11 mouse cellular contexts compared by ENCODE assay signal in genomic region chr4:141254234-141254633, GRCm38 (mm10). TPM values are rescaled to one million over a fixed set of nuclear protein-coding genes. Genes with fewer than 3 reads are reported as not detected.
A peak's percentile ranks its signal among the peaks of the same experiment; 100 is the strongest.
DNase-seq lines count a peak whose midpoint lies in the region; ATAC-seq and TF ChIP-seq lines count a peak whose summit lies in the region.
"Had no signal": no experiment of that assay in that cellular context is flagged by ENCODE, and none has a peak within 500 bp of the region (broad histone marks: within the 10 kb centered on the region; RNA-seq: fewer than 3 reads in every experiment).

No protein-coding gene starts in this region.

- H3K4me2 ChIP-seq in forebrain, embryonic 15.5 days (replicated peaks) = no peak overlapping the region
- no peak overlapping the region for H3K4me2 ChIP-seq in forebrain, embryonic 16.5 days (ENCODE audit: low read length)
- no peak overlapping the region for H3K4me2 ChIP-seq in embryonic facial prominence, embryonic 14.5 days (ENCODE audit: low read depth, low read length)
- H3K4me2 ChIP-seq: kidney, embryonic 15.5 days; liver, embryonic 15.5 days had no signal

- peaks cover 6% of the 10 kb centered on the region for H3K4me1 ChIP-seq in forebrain, embryonic 15.5 days
- 0 out of 2 replicates have a peak, but pooled peaks cover 2% of the 10 kb centered on the region for H3K4me1 ChIP-seq in forebrain, embryonic 16.5 days (replicated peaks; ENCODE audit: control insufficient read depth, insufficient read depth, low read length)
- no peaks in the 10 kb centered on the region for H3K4me1 ChIP-seq in embryonic facial prominence, embryonic 14.5 days (ENCODE audit: control insufficient read depth, insufficient read depth, low read length)
- H3K4me1 ChIP-seq in cerebellum, adult 2 months (ENCODE audit: control insufficient read depth, insufficient read depth, low read length) = peaks cover 7% of the 10 kb centered on the region
- H3K4me1 ChIP-seq: liver, embryonic 15.5 days had no signal

- no peak overlapping the region for H3K4me3 ChIP-seq in forebrain, embryonic 15.5 days
- no peak overlapping the region for H3K4me3 ChIP-seq in forebrain, embryonic 16.5 days (replicated peaks; ENCODE audit: low read length)
- no peak overlapping the region for H3K4me3 ChIP-seq in embryonic facial prominence, embryonic 14.5 days (ENCODE audit: low read depth, low read length)
- H3K4me3 ChIP-seq in cerebellum, adult 2 months (replicated peaks; ENCODE audit: insufficient read depth, low read depth, low read length) = no peak overlapping the region
- H3K4me3 ChIP-seq: kidney, embryonic 15.5 days; liver, embryonic 15.5 days had no signal

- TF ChIP-seq POLR2A in cerebellum, adult 2 months (IDR thresholded peaks at IDR 0.05; ENCODE audit: borderline replicate concordance, insufficient read depth, low read length) = no peak

- 60% methylated on average over 16 of the region's 16 CpGs for WGBS in forebrain, embryonic 15.5 days
- WGBS in forebrain, embryonic 16.5 days = 61% methylated on average over 16 of the region's 16 CpGs
- WGBS in embryonic facial prominence, embryonic 14.5 days = 59% methylated on average over 16 of the region's 16 CpGs
- WGBS in cerebellum, adult 2 months = 40% methylated on average over 16 of the region's 16 CpGs

- H3K9ac ChIP-seq in forebrain, embryonic 15.5 days (replicated peaks) = no peak overlapping the region
- no peak overlapping the region for H3K9ac ChIP-seq in forebrain, embryonic 16.5 days (replicated peaks; ENCODE audit: low read depth, low read length)
- no peak overlapping the region for H3K9ac ChIP-seq in embryonic facial prominence, embryonic 14.5 days (ENCODE audit: low read depth, low read length)
- H3K9ac ChIP-seq: kidney, embryonic 15.5 days; liver, embryonic 15.5 days had no signal

- DNase-seq in left cerebral cortex, postnatal 25 days (ENCODE audit: low spot score in 2 of 2) = peak; percentile 21
- no peak for DNase-seq in left cerebral cortex, postnatal 14 days (ENCODE audit: low spot score in 2 of 2)
- peak; percentile 72 for DNase-seq in embryonic facial prominence, embryonic 14.5 days (ENCODE audit: low spot score)
- DNase-seq in lung, postnatal 4 days = peak; percentile 58 to 88
- no peak for DNase-seq in cerebellum, adult 2 months
- no peak for DNase-seq in left cerebral cortex, adult 11 months (ENCODE audit: low spot score)
- DNase-seq: cerebellum, adult 8-10 months had no signal

- no peaks in the 10 kb centered on the region for H3K9me3 ChIP-seq in forebrain, embryonic 15.5 days
- H3K9me3 ChIP-seq in forebrain, embryonic 16.5 days (ENCODE audit: control insufficient read depth, low read length) = no peaks in the 10 kb centered on the region
- no peaks in the 10 kb centered on the region for H3K9me3 ChIP-seq in embryonic facial prominence, embryonic 14.5 days (ENCODE audit: control insufficient read depth, low read length)
- H3K9me3 ChIP-seq: kidney, embryonic 15.5 days; liver, embryonic 15.5 days had no signal

- intact Hi-C loops in left cerebral cortex, postnatal 25 days (cut with DNase I) = no loop called here
- intact Hi-C loops in left cerebral cortex, postnatal 14 days (cut with DNase I) = no loop called here

- H3K27me3 ChIP-seq in forebrain, embryonic 15.5 days = peaks cover 8% of the 10 kb centered on the region; the same call in 1 of the 2 replicates
- peaks cover 3% of the 10 kb centered on the region for H3K27me3 ChIP-seq in forebrain, embryonic 16.5 days (replicated peaks; ENCODE audit: control insufficient read depth, insufficient read depth, low read length)
- H3K27me3 ChIP-seq in embryonic facial prominence, embryonic 14.5 days (replicated peaks; ENCODE audit: control insufficient read depth, insufficient read depth, low read length) = peaks cover 10% of the 10 kb centered on the region
- H3K27me3 ChIP-seq in cerebellum, adult 2 months (ENCODE audit: control insufficient read depth, insufficient read depth, low read length) = no peaks in the 10 kb centered on the region

- no peaks in the 10 kb centered on the region for H3K36me3 ChIP-seq in forebrain, embryonic 15.5 days
- H3K36me3 ChIP-seq in forebrain, embryonic 16.5 days (ENCODE audit: control insufficient read depth, insufficient read depth) = no peaks in the 10 kb centered on the region
- H3K36me3 ChIP-seq in embryonic facial prominence, embryonic 14.5 days (ENCODE audit: control insufficient read depth, insufficient read depth, low read length) = peaks cover 19% of the 10 kb centered on the region; the same call in 1 of the 2 replicates
- H3K36me3 ChIP-seq: liver, embryonic 15.5 days had no signal

- H3K27ac ChIP-seq in forebrain, embryonic 15.5 days (replicated peaks) = no peak overlapping the region
- no peak overlapping the region for H3K27ac ChIP-seq in forebrain, embryonic 16.5 days (ENCODE audit: low read length)
- H3K27ac ChIP-seq in embryonic facial prominence, embryonic 14.5 days (replicated peaks; ENCODE audit: low read depth, low read length) = peak overlapping the region; percentile 39; the same call in 1 of the 2 replicates
- no peak overlapping the region for H3K27ac ChIP-seq in cerebellum, adult 2 months (ENCODE audit: insufficient read depth, low read length)
- H3K27ac ChIP-seq: kidney, embryonic 15.5 days; liver, embryonic 15.5 days had no signal

- ATAC-seq in forebrain, embryonic 15.5 days (replicated peaks) = 0 out of 2 replicates have a peak, but pooled peaks have one; percentile 26
- ATAC-seq in forebrain, embryonic 16.5 days = no peak
- peak; percentile 24; the same call in 1 of the 2 replicates for ATAC-seq in embryonic facial prominence, embryonic 14.5 days (ENCODE audit: low read depth)

- TF ChIP-seq CTCF in cerebellum, adult 2 months (IDR thresholded peaks at IDR 0.05; ENCODE audit: borderline replicate concordance, insufficient read depth, low read depth, low read length) = no peak

RNA-seq across cellular contexts. Expression of gene Arhgef19, which starts 14.9 kb away (rescaled TPM):
- 1.3 TPM in 2 replicates for polyA plus RNA-seq in forebrain, embryonic 15.5 days (2015; fragmentation: Nextera tagmentation; extraction: Ambion mirVana)
- 0.71 and 1.1 TPM in 2 replicates for polyA plus RNA-seq in forebrain, embryonic 16.5 days (2015; fragmentation: Nextera tagmentation; extraction: Ambion mirVana)
- 10 to 100 TPM; 15.1 to 16.3 TPM for total RNA-seq in left cerebral cortex, postnatal 25 days (2021)
- total RNA-seq in left cerebral cortex, postnatal 14 days (2021) = 10 to 100 TPM in 1 of 2 experiments, 1 to 10 TPM in 1; 9.2 to 10.5 TPM
- 17.4 and 17.7 TPM in 2 replicates for polyA plus RNA-seq in embryonic facial prominence, embryonic 14.5 days (2014; fragmentation: Nextera tagmentation; extraction: Ambion mirVana)
- polyA plus RNA-seq in cerebellum, adult 2 months (2012; rRNA removed) = 14.0 and 15.0 TPM in 2 replicates

RNA-seq across cellular contexts. Expression of gene Rsg1, which starts 40.5 kb away (rescaled TPM):
- polyA plus RNA-seq in forebrain, embryonic 15.5 days (2015; fragmentation: Nextera tagmentation; extraction: Ambion mirVana) = 8.4 and 10.9 TPM in 2 replicates
- polyA plus RNA-seq in forebrain, embryonic 16.5 days (2015; fragmentation: Nextera tagmentation; extraction: Ambion mirVana) = 8.3 and 11.0 TPM in 2 replicates
- 1 to 10 TPM; 2.5 to 3.2 TPM for total RNA-seq in left cerebral cortex, postnatal 25 days (2021)
- 1 to 10 TPM; 2.6 to 3.7 TPM for total RNA-seq in left cerebral cortex, postnatal 14 days (2021)
- 5.1 and 5.2 TPM in 2 replicates for polyA plus RNA-seq in embryonic facial prominence, embryonic 14.5 days (2014; fragmentation: Nextera tagmentation; extraction: Ambion mirVana)
- polyA plus RNA-seq in cerebellum, adult 2 months (2012; rRNA removed) = 4.7 and 6.8 TPM in 2 replicates

RNA-seq across cellular contexts. Expression of gene Epha2, which starts 46.8 kb away (rescaled TPM):
- 1.0 and 1.1 TPM in 2 replicates for polyA plus RNA-seq in forebrain, embryonic 15.5 days (2015; fragmentation: Nextera tagmentation; extraction: Ambion mirVana)
- polyA plus RNA-seq in forebrain, embryonic 16.5 days (2015; fragmentation: Nextera tagmentation; extraction: Ambion mirVana) = 0.92 and 1.5 TPM in 2 replicates
- total RNA-seq in left cerebral cortex, postnatal 25 days (2021) = 1 to 10 TPM in 1 of 2 experiments, under 1 TPM in 1; 0.82 to 1.2 TPM
- 1 to 10 TPM; 2.2 to 2.7 TPM for total RNA-seq in left cerebral cortex, postnatal 14 days (2021)
- 2.1 and 4.2 TPM in 2 replicates for polyA plus RNA-seq in embryonic facial prominence, embryonic 14.5 days (2014; fragmentation: Nextera tagmentation; extraction: Ambion mirVana)
- 1.9 and 2.0 TPM in 2 replicates for polyA plus RNA-seq in cerebellum, adult 2 months (2012; rRNA removed)

Comparison
In these comparisons a context has a peak if more than half of its experiments do, and no peak if none do; other contexts are left out.
1. DNase-seq: peak in left cerebral cortex, postnatal 25 days (2 of 2), embryonic facial prominence, embryonic 14.5 days (single experiment) and lung, postnatal 4 days (2 of 2); none in left cerebral cortex, postnatal 14 days (0 of 2), cerebellum, adult 2 months (0 of 2) and left cerebral cortex, adult 11 months (single experiment).